In genomic region chr17:65049860-65050482, GRCm38 (mm10) we compare ENCODE assay signal across 11 mouse cellular contexts.
DNase-seq lines count a peak whose midpoint lies in the region; ATAC-seq and TF ChIP-seq lines count a peak whose summit lies in the region.
"Had no signal": no experiment of that assay in that cellular context is flagged by ENCODE, and none has a peak within 500 bp of the region (broad histone marks: within the 10 kb centered on the region; RNA-seq: fewer than 3 reads in every experiment).

No protein-coding gene starts in this region.

- H3K36me3 ChIP-seq in forebrain, embryonic 11.5 days (ENCODE audit: control insufficient read depth, insufficient read depth, low read length) = no peaks in the 10 kb centered on the region
- no peaks in the 10 kb centered on the region for H3K36me3 ChIP-seq in forebrain, embryonic 10.5 days (replicated peaks)
- H3K36me3 ChIP-seq in forebrain, embryonic 15.5 days = no peaks in the 10 kb centered on the region
- H3K36me3 ChIP-seq: hindbrain, embryonic 15.5 days; stomach, embryonic 15.5 days had no signal

- intact Hi-C loops in gastrocnemius, postnatal 14 days (cut with DNase I; ENCODE audit: low total_unique reads) = no loop called here

- no peak for DNase-seq in forebrain, embryonic 11.5 days (ENCODE audit: low spot score)
- DNase-seq in forebrain, embryonic 10.5 days (ENCODE audit: extremely low spot score, low spot score) = no peak
- DNase-seq in layer of hippocampus, adult 9-11 months = peak; percentile 20
- DNase-seq in layer of hippocampus, adult 2 months (ENCODE audit: low spot score in 2 of 2) = no peak
- peak; percentile 15 to 29 for DNase-seq in cerebellum, adult 2 months
- no peak for DNase-seq in ovary, adult 18-20 months (ENCODE audit: low spot score)
- no peak for DNase-seq in gastrocnemius, postnatal 14 days
- DNase-seq: thymus, postnatal 36 days had no signal

- H3K4me1 ChIP-seq in forebrain, embryonic 11.5 days (replicated peaks; ENCODE audit: control insufficient read depth, insufficient read depth, low read length) = peaks cover 3% of the 10 kb centered on the region; the same call in 1 of the 2 replicates
- peaks cover 9% of the 10 kb centered on the region for H3K4me1 ChIP-seq in forebrain, embryonic 10.5 days
- H3K4me1 ChIP-seq in cerebellum, adult 2 months (ENCODE audit: control insufficient read depth, insufficient read depth, low read length) = no peaks in the 10 kb centered on the region
- H3K4me1 ChIP-seq in forebrain, embryonic 15.5 days = peaks cover 5% of the 10 kb centered on the region; the same call in 1 of the 2 replicates
- H3K4me1 ChIP-seq: stomach, embryonic 15.5 days had no signal

- no peak overlapping the region for H3K4me3 ChIP-seq in forebrain, embryonic 11.5 days (ENCODE audit: low read depth, low read length)
- H3K4me3 ChIP-seq in forebrain, embryonic 10.5 days = no peak overlapping the region
- no peak overlapping the region for H3K4me3 ChIP-seq in layer of hippocampus, adult 2 months
- no peak overlapping the region for H3K4me3 ChIP-seq in cerebellum, adult 2 months (replicated peaks; ENCODE audit: insufficient read depth, low read depth, low read length)
- no peak overlapping the region for H3K4me3 ChIP-seq in forebrain, embryonic 15.5 days
- H3K4me3 ChIP-seq: hindbrain, embryonic 15.5 days; stomach, embryonic 15.5 days had no signal

- no peak for TF ChIP-seq POLR2A in cerebellum, adult 2 months (IDR thresholded peaks at IDR 0.05; ENCODE audit: borderline replicate concordance, insufficient read depth, low read length)

- no peaks in the 10 kb centered on the region for H3K9me3 ChIP-seq in forebrain, embryonic 11.5 days (ENCODE audit: control insufficient read depth, low read length)
- no peaks in the 10 kb centered on the region for H3K9me3 ChIP-seq in forebrain, embryonic 10.5 days
- H3K9me3 ChIP-seq in forebrain, embryonic 15.5 days = no peaks in the 10 kb centered on the region
- H3K9me3 ChIP-seq: hindbrain, embryonic 15.5 days; stomach, embryonic 15.5 days had no signal

- 26% methylated on average over 7 of the region's 7 CpGs for WGBS in forebrain, embryonic 11.5 days
- 45% methylated on average over 7 of the region's 7 CpGs for WGBS in forebrain, embryonic 10.5 days
- 37% methylated on average over 7 of the region's 7 CpGs for WGBS in cerebellum, adult 2 months
- 14% methylated on average over 7 of the region's 7 CpGs for WGBS in forebrain, embryonic 15.5 days

- H3K27me3 ChIP-seq in forebrain, embryonic 11.5 days (ENCODE audit: control insufficient read depth, insufficient read depth, low read length) = no peaks in the 10 kb centered on the region
- H3K27me3 ChIP-seq in forebrain, embryonic 10.5 days (ENCODE audit: poor library complexity, severe bottlenecking) = no peaks in the 10 kb centered on the region
- no peaks in the 10 kb centered on the region for H3K27me3 ChIP-seq in cerebellum, adult 2 months (ENCODE audit: control insufficient read depth, insufficient read depth, low read length)
- no peaks in the 10 kb centered on the region for H3K27me3 ChIP-seq in forebrain, embryonic 15.5 days
- H3K27me3 ChIP-seq: hindbrain, embryonic 15.5 days; stomach, embryonic 15.5 days had no signal

- ATAC-seq in forebrain, embryonic 11.5 days (replicated peaks; ENCODE audit: low FRiP score) = peak; percentile 58
- peak; percentile 55; the same call in 1 of the 2 replicates for ATAC-seq in forebrain, embryonic 15.5 days (replicated peaks)

- no peak overlapping the region for H3K27ac ChIP-seq in forebrain, embryonic 11.5 days (ENCODE audit: low read depth, low read length)
- no peak overlapping the region for H3K27ac ChIP-seq in forebrain, embryonic 10.5 days
- no peak overlapping the region for H3K27ac ChIP-seq in layer of hippocampus, adult 2 months
- no peak overlapping the region for H3K27ac ChIP-seq in cerebellum, adult 2 months (ENCODE audit: insufficient read depth, low read length)
- H3K27ac ChIP-seq in forebrain, embryonic 15.5 days (replicated peaks) = no peak overlapping the region
- H3K27ac ChIP-seq: hindbrain, embryonic 15.5 days; stomach, embryonic 15.5 days had no signal

- no peak for TF ChIP-seq CTCF in layer of hippocampus, adult 2 months (conservative IDR thresholded peaks at IDR 0.05)
- no peak for TF ChIP-seq CTCF in cerebellum, adult 2 months (IDR thresholded peaks at IDR 0.05; ENCODE audit: borderline replicate concordance, insufficient read depth, low read depth, low read length)

- no peak overlapping the region for H3K9ac ChIP-seq in forebrain, embryonic 11.5 days (ENCODE audit: low read length)
- no peak overlapping the region for H3K9ac ChIP-seq in forebrain, embryonic 15.5 days (replicated peaks)
- H3K9ac ChIP-seq: hindbrain, embryonic 15.5 days; stomach, embryonic 15.5 days had no signal

- no peak overlapping the region for H3K4me2 ChIP-seq in forebrain, embryonic 11.5 days (ENCODE audit: low read depth, low read length, severe bottlenecking)
- no peak overlapping the region for H3K4me2 ChIP-seq in forebrain, embryonic 15.5 days (replicated peaks)
- H3K4me2 ChIP-seq: hindbrain, embryonic 15.5 days; stomach, embryonic 15.5 days had no signal

Comparison
In these comparisons a context has a peak if more than half of its experiments do, and no peak if none do; other contexts are left out.
1. DNase-seq: peak in layer of hippocampus, adult 9-11 months (single experiment) and cerebellum, adult 2 months (2 of 2); none in forebrain, embryonic 11.5 days (single experiment), forebrain, embryonic 10.5 days (single experiment), layer of hippocampus, adult 2 months (0 of 2), ovary, adult 18-20 months (single experiment) and gastrocnemius, postnatal 14 days (single experiment).